Mouse (Mus musculus) testis, adult 2 months (tissue): ENCODE measurements around the gene Usp46.

ENCODE experiments used
- CTCF ChIP-seq: fragments of 200-500 bp; IDR thresholded peaks from 2 replicates; pipeline ENCODE4 v1.5.1; 2012; ENCODE audit warnings: low read depth, mild to moderate bottlenecking, inconsistent platforms, low read length, moderate library complexity; ENCODE audit not compliant: control insufficient read depth, insufficient read depth, insufficient replicate concordance
- POLR2A ChIP-seq: fragments of 200-500 bp; IDR thresholded peaks from 2 replicates; pipeline ENCODE4 v1.6.1; 2012; ENCODE audit warnings: low read depth, mild to moderate bottlenecking, inconsistent platforms, low read length, moderate library complexity; ENCODE audit not compliant: control insufficient read depth

DNA sequence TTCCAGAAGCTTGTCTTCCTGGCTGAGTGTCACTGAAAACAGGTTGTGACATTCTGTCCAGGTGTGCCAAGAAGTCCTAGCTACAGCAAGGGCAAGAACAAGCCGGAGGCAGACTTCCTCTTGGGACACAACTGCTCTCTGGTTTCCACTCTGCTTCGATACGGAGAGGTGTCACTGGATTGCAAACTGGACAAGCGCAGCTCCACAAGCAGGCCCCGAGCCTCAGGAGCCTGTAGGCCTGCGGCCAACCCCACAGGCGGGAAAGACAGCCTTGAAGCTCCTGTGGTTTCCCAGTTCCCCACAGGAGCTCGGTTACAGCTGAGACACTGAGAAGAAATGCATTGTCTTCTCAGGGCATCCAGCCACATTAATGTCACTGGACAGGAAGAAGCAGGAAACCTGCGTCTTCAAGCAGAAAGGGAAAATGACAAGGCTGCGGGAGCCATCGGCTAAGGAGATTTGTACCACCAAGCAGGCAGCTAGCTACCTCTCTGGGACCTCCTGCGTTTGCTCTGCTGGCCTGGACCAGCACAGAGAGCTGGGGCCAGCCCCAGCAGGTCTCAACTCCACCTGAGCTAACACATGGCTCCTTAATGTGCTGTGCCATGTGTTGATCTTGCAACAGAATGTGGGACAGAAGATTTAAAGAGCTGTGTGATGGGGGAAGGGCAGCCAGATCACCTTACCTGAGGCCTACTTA, 1.7 kb downstream of the Usp46 start:
- TF ChIP-seq CTCF, result no peak
- no peak for TF ChIP-seq POLR2A
